Mouse (Mus musculus) myocyte (in vitro differentiated cells): ENCODE data around the gene Apbb1ip. TPM values are rescaled to one million over a fixed set of nuclear protein-coding genes. Genes with fewer than 3 reads are reported as not detected.

Experiments
- H3K27me3 ChIP-seq: one replicate; pipeline ENCODE4 v1.6.1; 2011; ENCODE audit not compliant: control insufficient read depth, insufficient read depth, insufficient read length
- H3K36me3 ChIP-seq: one replicate; pipeline ENCODE4 v1.6.1; 2011; ENCODE audit not compliant: control insufficient read depth, insufficient read depth
- H3K4me2 ChIP-seq: one replicate; pipeline ENCODE4 v1.6.1; 2011; ENCODE audit warnings: low read depth, control low read depth
- H3K4me3 ChIP-seq: one replicate; pipeline ENCODE4 v1.5.1; 2011; ENCODE audit warnings: mild to moderate bottlenecking, control low read depth, moderate library complexity
- H3K79me2 ChIP-seq: one replicate; pipeline ENCODE4 v1.6.1; 2011; ENCODE audit not compliant: control insufficient read depth, insufficient read depth
- H3ac ChIP-seq: one replicate; pipeline ENCODE4 v1.6.1; 2011; ENCODE audit not compliant: control insufficient read depth, insufficient read length
- CEBPB ChIP-seq: IDR thresholded peaks from 2 replicates; pipeline ENCODE4 v1.6.1; 2011; ENCODE audit warnings: mild to moderate bottlenecking, moderate library complexity; ENCODE audit not compliant: poor library complexity, insufficient read depth, severe bottlenecking
- E2F4 ChIP-seq: IDR thresholded peaks from one replicate; pipeline ENCODE4 v1.6.1; 2011; ENCODE audit warnings: mild to moderate bottlenecking, control low read depth, moderate library complexity; ENCODE audit not compliant: insufficient read depth
- MAX ChIP-seq: IDR thresholded peaks from one replicate; pipeline ENCODE4 v1.6.1; 2011; ENCODE audit warnings: low read depth, mild to moderate bottlenecking, control low read depth
- MYOD1 ChIP-seq, 3 experiments: IDR thresholded peaks; one replicate each; pipeline ENCODE4 v1.6.1; 2011; ENCODE audit warnings: control low read depth in 2 of 3, low read depth in 2 of 3, mild to moderate bottlenecking in 2 of 3, moderate library complexity in 1 of 3; ENCODE audit not compliant: insufficient read length in 2 of 3, control insufficient read depth in 1 of 3
- MYOG ChIP-seq, 3 experiments: IDR thresholded peaks; one replicate each; pipeline ENCODE4 v1.6.1; 2011; ENCODE audit warnings: control low read depth in 2 of 3, low read depth in 2 of 3, mild to moderate bottlenecking in 2 of 3; ENCODE audit not compliant: insufficient read length in 2 of 3, control insufficient read depth in 1 of 3, insufficient read depth in 1 of 3
- POLR2A ChIP-seq: IDR thresholded peaks from one replicate; pipeline ENCODE4 v1.6.1; 2011; ENCODE audit warnings: low read depth, mild to moderate bottlenecking, control low read depth, moderate library complexity; ENCODE audit not compliant: insufficient read length
- POLR2AphosphoS2 ChIP-seq: IDR thresholded peaks from one replicate; pipeline ENCODE4 v1.6.1; 2011; ENCODE audit warnings: low read depth, control low read depth; ENCODE audit not compliant: insufficient read length
- REST ChIP-seq: IDR thresholded peaks from one replicate; pipeline ENCODE4 v1.6.1; 2011; ENCODE audit warnings: mild to moderate bottlenecking, control low read depth, moderate library complexity; ENCODE audit not compliant: insufficient read depth, insufficient read length
- SRF ChIP-seq: IDR thresholded peaks from one replicate; pipeline ENCODE4 v1.6.1; 2011; ENCODE audit warnings: low read depth; ENCODE audit not compliant: control insufficient read depth, insufficient read length
- TCF12 ChIP-seq: IDR thresholded peaks from one replicate; pipeline ENCODE4 v1.6.1; 2011; ENCODE audit warnings: mild to moderate bottlenecking, control low read depth; ENCODE audit not compliant: poor library complexity, insufficient read depth, severe bottlenecking
- TCF3 ChIP-seq: IDR thresholded peaks from one replicate; pipeline ENCODE4 v1.6.1; 2011; ENCODE audit warnings: low read depth, control low read depth; ENCODE audit not compliant: insufficient read length
- USF1 ChIP-seq: IDR thresholded peaks from one replicate; pipeline ENCODE4 v1.6.1; 2011; ENCODE audit warnings: low read depth, mild to moderate bottlenecking, control low read depth, moderate library complexity
- polyA plus RNA-seq: library from polyadenylated mRNA; unstranded; fragments of >200 nt; fragmentation: generic; extraction: Trizol; gene quantifications from one replicate; pipeline ENCODE4 v1.2.1, GENCODE M21; 2012; ENCODE audit warnings: missing spikeins

Apbb1ip gene
- polyA plus RNA-seq, 1 experiment = 4.9 TPM

DNA sequence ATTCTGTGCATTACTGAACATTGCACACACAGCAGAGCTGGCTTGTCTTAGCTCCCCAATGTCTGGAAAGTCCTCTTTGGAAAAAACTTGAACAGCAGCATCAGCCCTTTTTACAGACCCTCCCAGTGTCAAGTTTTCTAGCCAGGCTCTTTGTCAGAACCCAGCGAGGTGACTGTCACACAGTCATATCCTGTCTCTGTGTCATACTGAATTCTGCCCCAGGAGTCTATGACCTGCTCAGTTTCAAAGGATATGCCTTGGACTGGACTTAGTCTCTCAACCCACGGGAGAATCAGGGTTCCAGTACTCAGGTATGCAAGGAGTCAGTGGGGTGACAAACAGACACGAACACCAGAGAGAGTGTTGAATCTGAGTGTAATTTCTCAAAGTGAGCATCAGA lies 21.2 kb downstream of the Apbb1ip start:
- Histone ChIP-seq H3ac (no peak overlapping the region), H3K4me2 (no peak overlapping the region), H3K27me3 (no peaks in the 10 kb centered on the region), H3K36me3 (no peaks in the 10 kb centered on the region), H3K79me2 (no peaks in the 10 kb centered on the region), H3K4me3 (no peak overlapping the region)
- TF ChIP-seq POLR2A (no peak), MAX (no peak), REST (no peak), TCF3 (no peak), CEBPB (no peak), E2F4 (no peak), USF1 (no peak), MYOD1 (IDR thresholded peaks at IDR 0.05; ENCODE audit: control insufficient read depth in 1 of 3, insufficient read length in 2 of 3, low read depth in 2 of 3) (no peak), POLR2AphosphoS2 (no peak), MYOG (IDR thresholded peaks at IDR 0.05; ENCODE audit: control insufficient read depth in 1 of 3, insufficient read depth in 1 of 3, insufficient read length in 2 of 3, low read depth in 2 of 3) (no peak), SRF (no peak), TCF12 (no peak)

DNA sequence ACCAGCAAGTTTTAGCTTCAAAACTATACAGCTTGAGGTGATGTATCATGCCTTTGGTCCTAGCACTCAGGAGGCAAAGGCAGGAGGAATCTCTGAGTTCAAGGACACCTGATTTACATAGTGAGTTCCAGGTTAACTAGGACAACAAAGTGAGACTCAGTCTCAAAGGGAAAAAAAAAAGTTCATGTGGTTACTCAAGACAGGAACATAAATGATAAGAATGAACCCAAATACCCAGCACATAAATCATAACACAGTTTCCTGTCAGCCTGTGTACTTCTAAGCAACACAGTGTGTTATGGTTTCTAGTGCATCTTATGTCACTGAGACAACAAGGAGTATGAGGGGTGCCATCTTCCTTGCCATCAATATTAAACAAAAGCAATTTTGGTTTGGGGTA lies 22.6 kb downstream of the Apbb1ip start:
- TF ChIP-seq E2F4 (no peak), POLR2A (no peak), MAX (no peak), SRF (no peak), MYOG (IDR thresholded peaks at IDR 0.05; ENCODE audit: control insufficient read depth in 1 of 3, insufficient read depth in 1 of 3, insufficient read length in 2 of 3, low read depth in 2 of 3) (no peak), CEBPB (no peak), USF1 (no peak), MYOD1 (IDR thresholded peaks at IDR 0.05; ENCODE audit: control insufficient read depth in 1 of 3, insufficient read length in 2 of 3, low read depth in 2 of 3) (no peak), TCF12 (no peak), TCF3 (no peak), REST (no peak), POLR2AphosphoS2 (no peak)
- Histone ChIP-seq H3K27me3 (no peaks in the 10 kb centered on the region), H3K36me3 (no peaks in the 10 kb centered on the region), H3K79me2 (no peaks in the 10 kb centered on the region), H3K4me3 (no peak overlapping the region), H3ac (no peak overlapping the region), H3K4me2 (no peak overlapping the region)

DNA sequence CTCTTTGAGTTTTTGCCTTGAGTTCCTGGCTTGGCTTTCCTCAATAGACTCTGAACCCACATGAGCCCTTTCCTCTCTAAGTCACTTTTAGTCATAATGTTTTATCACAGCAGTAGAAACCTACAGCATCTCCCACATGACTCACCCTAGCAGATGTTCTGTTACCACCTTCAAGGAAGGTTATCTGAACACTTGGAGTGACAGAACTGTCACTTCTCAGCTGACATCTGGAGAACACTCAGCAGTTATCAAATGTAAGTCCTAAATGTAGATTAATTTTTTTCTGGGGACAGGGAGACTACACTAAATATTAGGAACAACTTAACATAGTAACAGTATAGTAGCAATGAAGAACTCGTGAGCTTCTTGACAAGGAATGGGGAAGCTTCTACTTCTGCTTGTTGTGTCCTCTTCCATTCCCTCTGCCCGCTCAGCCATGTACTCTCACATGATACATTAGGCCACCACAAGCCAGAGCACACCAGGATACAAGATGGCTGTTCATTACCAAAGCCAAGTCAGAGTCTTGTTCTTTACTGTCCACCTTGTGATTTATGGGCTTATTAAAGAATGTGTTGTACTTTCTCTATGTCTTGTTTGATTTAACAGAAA lies 25.6 kb downstream of the Apbb1ip start:
- Histone ChIP-seq H3K4me2 (no peak overlapping the region), H3K4me3 (no peak overlapping the region), H3K79me2 (no peaks in the 10 kb centered on the region), H3K27me3 (no peaks in the 10 kb centered on the region), H3K36me3 (no peaks in the 10 kb centered on the region), H3ac (no peak overlapping the region)
- TF ChIP-seq REST = no peak
- TF ChIP-seq TCF12 = no peak
- no peak for TF ChIP-seq MYOD1 (IDR thresholded peaks at IDR 0.05; ENCODE audit: control insufficient read depth in 1 of 3, insufficient read length in 2 of 3, low read depth in 2 of 3)
- TF ChIP-seq MAX = no peak
- TF ChIP-seq TCF3 = no peak
- no peak for TF ChIP-seq CEBPB
- no peak for TF ChIP-seq SRF
- TF ChIP-seq MYOG (IDR thresholded peaks at IDR 0.05; ENCODE audit: control insufficient read depth in 1 of 3, insufficient read depth in 1 of 3, insufficient read length in 2 of 3, low read depth in 2 of 3) = no peak
- no peak for TF ChIP-seq POLR2AphosphoS2
- no peak for TF ChIP-seq USF1
- TF ChIP-seq E2F4 = no peak
- TF ChIP-seq POLR2A = no peak

DNA sequence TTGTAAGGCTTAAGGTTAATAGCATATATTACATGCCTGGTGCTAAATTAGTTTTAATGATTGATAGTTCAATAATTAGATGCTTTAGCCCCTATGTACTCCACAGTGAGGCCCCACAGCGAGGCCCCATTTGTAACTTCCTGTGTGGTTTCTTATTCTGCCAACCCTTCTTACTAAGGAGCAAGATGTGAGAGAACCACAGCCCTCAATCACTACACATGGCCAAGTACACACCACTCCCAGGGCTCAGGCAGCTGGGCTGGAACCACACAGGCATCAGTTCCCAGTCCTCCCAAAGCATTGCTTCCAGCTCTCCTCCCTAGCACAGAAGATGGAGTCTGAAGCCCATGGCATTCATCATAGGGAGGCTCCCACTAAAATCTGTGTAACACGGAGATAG lies 31.7 kb downstream of the Apbb1ip start:
- H3K27me3 ChIP-seq = no peaks in the 10 kb centered on the region
- no peaks in the 10 kb centered on the region for H3K36me3 ChIP-seq
- H3K79me2 ChIP-seq = no peaks in the 10 kb centered on the region
- H3K4me2 ChIP-seq = no peak overlapping the region
- H3K4me3 ChIP-seq = no peak overlapping the region
- no peak overlapping the region for H3ac ChIP-seq
- no peak for TF ChIP-seq TCF3
- no peak for TF ChIP-seq POLR2AphosphoS2
- no peak for TF ChIP-seq TCF12
- TF ChIP-seq REST = no peak
- TF ChIP-seq POLR2A = no peak
- no peak for TF ChIP-seq CEBPB
- TF ChIP-seq E2F4 = no peak
- TF ChIP-seq MYOD1 (IDR thresholded peaks at IDR 0.05; ENCODE audit: control insufficient read depth in 1 of 3, insufficient read length in 2 of 3, low read depth in 2 of 3) = no peak
